Mouse (Mus musculus): ENCODE results near the gene Akr1c14. TPM values are rescaled to one million over a fixed set of nuclear protein-coding genes. Genes with fewer than 3 reads are reported as not detected.

Gene Akr1c14
- polyA plus RNA-seq, 1 experiment from 2014 or later: 0.52 TPM

DNA sequence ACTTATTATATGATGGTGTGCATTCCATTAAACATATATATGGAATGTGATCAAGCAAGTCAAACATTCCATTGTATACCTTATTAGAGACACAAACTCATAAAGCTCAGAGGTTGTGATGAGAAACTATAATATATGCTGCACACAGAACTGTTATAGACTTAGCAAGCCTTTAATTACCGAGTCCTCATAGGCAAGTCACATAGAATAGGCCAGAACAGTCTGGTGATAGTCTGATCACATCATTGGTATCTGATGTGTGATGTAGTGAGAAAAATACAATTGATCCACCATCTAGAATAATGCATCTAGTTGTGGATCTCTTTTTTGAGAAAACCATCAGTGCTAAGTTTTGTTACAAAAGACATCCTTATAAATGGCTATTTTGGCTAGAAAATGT is 82.5 kb downstream of the Akr1c14 start:
- Histone ChIP-seq H3K4me2 (no peak overlapping the region), H3K9ac (no peak overlapping the region), H3K27me3 (replicated peaks) (no peaks in the 10 kb centered on the region), H3K36me3 (replicated peaks) (no peaks in the 10 kb centered on the region), H3K9me3 (no peaks in the 10 kb centered on the region), H3K4me1 (no peaks in the 10 kb centered on the region), H3K27ac (no peak overlapping the region), H3K4me3 (no peak overlapping the region)
- no peak for ATAC-seq (replicated peaks)
- 74% methylated on average over 1 of the region's 1 CpGs for WGBS

GRCm38 (mm10) chr13:4131721-4132120 is 82.9 kb downstream of the Akr1c14 start:
- no peaks in the 10 kb centered on the region for H3K4me1 ChIP-seq
- H3K9me3 ChIP-seq: no peaks in the 10 kb centered on the region
- no peak for ATAC-seq (replicated peaks)
- H3K4me2 ChIP-seq: no peak overlapping the region
- H3K27me3 ChIP-seq (replicated peaks): no peaks in the 10 kb centered on the region
- no peak overlapping the region for H3K27ac ChIP-seq
- 78% methylated on average over 3 of the region's 3 CpGs for WGBS
- H3K36me3 ChIP-seq (replicated peaks): no peaks in the 10 kb centered on the region
- H3K4me3 ChIP-seq: no peak overlapping the region
- no peak overlapping the region for H3K9ac ChIP-seq

- no peaks in the 10 kb centered on the region for H3K27me3 ChIP-seq (replicated peaks)
- H3K9me3 ChIP-seq: no peaks in the 10 kb centered on the region
- H3K9ac ChIP-seq: no peak overlapping the region
- no peak overlapping the region for H3K27ac ChIP-seq
- ATAC-seq (replicated peaks): no peak
- no peaks in the 10 kb centered on the region for H3K4me1 ChIP-seq
- 37% methylated on average over 2 of the region's 2 CpGs for WGBS
- H3K4me3 ChIP-seq: no peak overlapping the region
- no peaks in the 10 kb centered on the region for H3K36me3 ChIP-seq (replicated peaks)
- H3K4me2 ChIP-seq: no peak overlapping the region
Observed at GRCm38 (mm10) chr13:4133070-4133469, 84.3 kb downstream of the Akr1c14 start.

Other genes starting within 250 kb of the Akr1c14 start
- gene Calml3, start 244.7 kb upstream of the Akr1c14 start, polyA plus RNA-seq (2015; fragmentation: Nextera tagmentation; extraction: Ambion mirVana): not detected in 2 replicates
- not detected in 2 replicates for gene Calm4, start 211.3 kb upstream of the Akr1c14 start, polyA plus RNA-seq (2015; fragmentation: Nextera tagmentation; extraction: Ambion mirVana)
- not detected in 2 replicates for gene Calm5, start 194.8 kb upstream of the Akr1c14 start, polyA plus RNA-seq (2015; fragmentation: Nextera tagmentation; extraction: Ambion mirVana)
- 10.7 and 12.2 TPM in 2 replicates for gene Net1, start 130.8 kb upstream of the Akr1c14 start, polyA plus RNA-seq (2015; fragmentation: Nextera tagmentation; extraction: Ambion mirVana)
- gene Tubal3, start 130.7 kb upstream of the Akr1c14 start, polyA plus RNA-seq (2015; fragmentation: Nextera tagmentation; extraction: Ambion mirVana): not detected in 2 replicates
- gene Ucn3, start 103.7 kb upstream of the Akr1c14 start, polyA plus RNA-seq (2015; fragmentation: Nextera tagmentation; extraction: Ambion mirVana): not detected in 2 replicates
- not detected in 2 replicates for gene Akr1c18, start 101.6 kb downstream of the Akr1c14 start, polyA plus RNA-seq (2015; fragmentation: Nextera tagmentation; extraction: Ambion mirVana)
- gene Akr1c13, start 142.1 kb downstream of the Akr1c14 start, polyA plus RNA-seq (2015; fragmentation: Nextera tagmentation; extraction: Ambion mirVana): 1.0 and 1.8 TPM in 2 replicates
- 7.2 and 8.3 TPM in 2 replicates for gene Akr1c19, start 179.7 kb downstream of the Akr1c14 start, polyA plus RNA-seq (2015; fragmentation: Nextera tagmentation; extraction: Ambion mirVana)
- 0.15 TPM in 1 of 2 replicates, not detected in the other for gene Akr1c12, start 230.4 kb downstream of the Akr1c14 start, polyA plus RNA-seq (2015; fragmentation: Nextera tagmentation; extraction: Ambion mirVana)